Mouse (Mus musculus) embryonic fibroblast, embryonic 13.5 days (primary cell): ENCODE data around the gene Rdh13.

Experiments used
- CTCF ChIP-seq: IDR thresholded peaks from 2 replicates; pipeline ENCODE4 v1.5.1; 2011; ENCODE audit warnings: mild to moderate bottlenecking, control low read depth, low read length, moderate library complexity, borderline replicate concordance; ENCODE audit not compliant: insufficient read depth
- POLR2A ChIP-seq: IDR thresholded peaks from 2 replicates; pipeline ENCODE4 v1.6.1; 2011; ENCODE audit warnings: low read depth, mild to moderate bottlenecking, control low read depth, low read length, moderate library complexity

- TF ChIP-seq CTCF (no peak), POLR2A (no peak)
These were observed 33.4 kb upstream of the Rdh13 start for GRCm38 (mm10) chr7:4478796-4479291.
